Mouse (Mus musculus) cortical plate, adult 2 months (tissue): Measurements from ENCODE around the gene Eif3i. TPM values are rescaled to one million over a fixed set of nuclear protein-coding genes. Genes with fewer than 3 reads are reported as not detected.
A peak's percentile ranks its signal among the peaks of the same experiment; 100 is the strongest.

Experiments used
- H3K27ac ChIP-seq: fragments of 200-500 bp; 2 replicates; pipeline ENCODE4 v1.5.1; 2012; ENCODE audit warnings: low read length, control low read depth, inconsistent platforms; ENCODE audit not compliant: insufficient read depth
- H3K4me1 ChIP-seq: fragments of 200-500 bp; 2 replicates; pipeline ENCODE4 v1.6.1; 2011; ENCODE audit warnings: low read length; ENCODE audit not compliant: control insufficient read depth, insufficient read depth
- H3K4me3 ChIP-seq: fragments of 200-500 bp; 2 replicates; pipeline ENCODE4 v1.5.1; 2011; ENCODE audit warnings: mild to moderate bottlenecking, low read length, control low read depth; ENCODE audit not compliant: insufficient read depth
- CTCF ChIP-seq: fragments of 200-500 bp; IDR thresholded peaks from 2 replicates; pipeline ENCODE4 v1.5.1; 2011; ENCODE audit warnings: mild to moderate bottlenecking, control low read depth, low read length; ENCODE audit not compliant: insufficient read depth; ENCODE audit errors: extremely low read depth
- POLR2A ChIP-seq: fragments of 200-500 bp; IDR thresholded peaks from 2 replicates; pipeline ENCODE4 v1.6.1; 2011; ENCODE audit warnings: mild to moderate bottlenecking, low read length, control low read depth; ENCODE audit not compliant: insufficient read depth; ENCODE audit errors: extremely low read depth
- polyA plus RNA-seq: library from polyadenylated mRNA; depleted of rRNA; stranded (reverse); fragments of >200 nt; gene quantifications from 2 replicates; pipeline ENCODE4 v1.2.3, GENCODE M21; 2012; rRNA removed

Eif3i gene
- 228 and 229 TPM in 2 replicates for polyA plus RNA-seq

DNA sequence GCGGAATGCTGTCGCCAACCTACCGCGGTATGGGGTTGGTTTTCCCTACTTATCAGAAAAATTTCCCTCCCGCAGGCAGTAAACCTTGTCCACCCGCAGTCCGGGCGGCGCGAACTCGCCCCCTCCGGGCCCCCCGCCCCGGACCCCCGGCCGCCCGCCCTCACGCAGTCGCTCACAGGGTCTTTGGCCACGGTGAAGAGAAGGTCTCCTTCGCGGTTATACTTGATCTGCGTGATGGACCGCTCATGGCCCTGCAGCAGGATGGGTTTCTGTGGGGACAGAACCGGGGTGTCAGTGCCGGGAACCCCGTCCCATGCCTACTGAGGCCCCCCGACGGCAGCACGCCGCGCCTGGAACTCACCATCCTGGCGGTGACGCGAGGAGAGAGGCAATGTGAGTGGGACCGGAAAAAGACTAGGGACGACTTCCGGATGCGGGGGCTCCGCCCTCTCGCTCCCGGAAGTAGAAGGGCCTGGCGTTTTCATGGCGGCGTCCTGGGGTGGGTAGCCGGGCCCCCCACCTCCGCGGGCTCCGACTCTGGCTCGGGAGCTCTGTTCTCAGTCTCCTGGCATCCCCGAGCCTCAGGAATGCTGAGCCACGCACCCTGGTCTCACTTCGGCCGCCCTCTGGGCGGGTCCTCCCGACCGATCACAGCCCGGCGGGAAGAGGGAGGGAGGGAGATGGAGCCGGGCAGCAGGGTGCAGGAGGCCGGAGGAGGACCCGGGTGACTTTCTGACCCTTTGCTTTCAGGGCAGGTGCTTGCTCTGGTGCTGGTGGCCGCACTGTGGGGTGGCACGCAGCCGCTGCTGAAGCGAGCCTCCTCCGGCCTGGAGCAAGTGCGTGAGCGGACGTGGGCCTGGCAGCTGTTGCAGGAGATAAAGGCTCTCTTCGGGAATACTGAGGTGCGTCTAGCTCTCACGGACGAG is at the start of gene Eif3i, which contains the start of gene Tmem234:
Gene Eif3i (minus strand): TSS at position 416 of the 926 bp plus-strand sequence.
Gene Tmem234 (plus strand): TSS at position 436 of the 926 bp plus-strand sequence.
- H3K27ac ChIP-seq = peak within 1 kb of the TSS; percentile 14; the same call in 1 of the 2 replicates
- H3K4me1 ChIP-seq = peaks cover 5% of the 10 kb centered on the region
- peak within 1 kb of the TSS; percentile 90 for H3K4me3 ChIP-seq
- TF ChIP-seq CTCF (no peak), POLR2A (peak; percentile 83; the same call in 1 of the 2 replicates)

DNA sequence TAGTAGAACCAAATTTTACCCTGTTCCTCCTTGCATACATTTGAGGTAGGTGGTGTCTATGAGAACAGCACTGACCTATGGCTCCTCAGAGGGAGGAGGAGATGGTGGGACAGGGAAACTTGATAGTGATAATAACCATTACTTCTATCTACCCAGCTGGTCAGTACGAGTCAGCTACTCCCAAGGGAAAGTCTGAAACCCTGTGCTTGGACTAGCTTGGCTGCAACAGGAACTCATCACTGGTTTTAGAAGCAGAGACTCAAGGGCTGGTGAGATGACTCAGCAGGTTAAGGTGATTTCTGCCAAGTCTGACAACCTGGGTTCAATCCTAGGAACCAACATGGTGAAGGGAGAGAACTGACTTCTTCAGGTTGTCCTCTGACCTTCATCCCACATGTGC is 48.2 kb upstream of the Eif3i start:
- Histone ChIP-seq H3K4me1 (peaks cover 12% of the 10 kb centered on the region), H3K27ac (no peak overlapping the region), H3K4me3 (no peak overlapping the region)
- TF ChIP-seq POLR2A = no peak
- no peak for TF ChIP-seq CTCF

DNA sequence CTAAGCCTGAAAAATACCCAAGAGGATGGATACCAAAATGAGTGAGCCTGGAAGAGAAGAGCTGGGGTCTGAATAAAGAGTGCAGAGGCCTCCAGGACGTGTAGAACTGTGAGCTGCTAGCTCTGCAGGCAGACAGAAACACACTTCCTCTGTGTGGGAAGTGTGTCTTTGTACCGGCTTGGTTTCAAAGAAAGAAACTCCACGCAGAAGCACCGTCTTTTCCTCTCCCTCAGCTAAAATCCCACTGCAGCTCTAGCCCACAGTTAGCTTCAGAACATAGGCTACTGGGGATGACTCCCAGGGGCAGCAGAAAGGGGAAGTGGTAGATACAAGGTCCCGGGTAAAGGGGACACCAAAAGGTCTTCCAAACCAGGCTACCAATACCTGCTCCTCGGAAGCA is 44.8 kb upstream of the Eif3i start:
- H3K4me3 ChIP-seq = no peak overlapping the region
- peaks cover 12% of the 10 kb centered on the region for H3K4me1 ChIP-seq
- no peak for TF ChIP-seq CTCF
- no peak for TF ChIP-seq POLR2A
- peak overlapping the region; percentile 46; the same call in 1 of the 2 replicates for H3K27ac ChIP-seq

DNA sequence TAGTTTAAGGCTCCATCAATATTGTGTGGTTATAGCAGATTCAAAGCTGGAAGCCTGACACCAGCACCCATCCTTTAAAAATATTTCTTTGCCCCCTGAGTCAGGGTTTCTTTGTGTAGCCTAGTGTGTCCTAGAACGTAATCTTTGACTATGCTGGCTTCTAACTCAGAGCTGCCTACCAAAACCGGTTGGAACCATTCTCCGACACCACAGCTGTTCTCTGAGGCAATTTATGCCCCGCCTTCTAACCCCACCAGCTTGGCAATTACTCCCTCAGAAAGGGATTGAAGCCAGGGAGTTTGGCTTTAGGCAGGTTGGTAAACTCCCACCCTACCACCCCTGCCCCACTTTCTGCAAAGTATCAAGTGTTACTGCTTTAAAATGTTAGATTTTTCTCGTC is 41.3 kb upstream of the Eif3i start:
- Histone ChIP-seq H3K27ac (no peak overlapping the region), H3K4me1 (peaks cover 19% of the 10 kb centered on the region), H3K4me3 (no peak overlapping the region)
- TF ChIP-seq POLR2A = no peak

DNA sequence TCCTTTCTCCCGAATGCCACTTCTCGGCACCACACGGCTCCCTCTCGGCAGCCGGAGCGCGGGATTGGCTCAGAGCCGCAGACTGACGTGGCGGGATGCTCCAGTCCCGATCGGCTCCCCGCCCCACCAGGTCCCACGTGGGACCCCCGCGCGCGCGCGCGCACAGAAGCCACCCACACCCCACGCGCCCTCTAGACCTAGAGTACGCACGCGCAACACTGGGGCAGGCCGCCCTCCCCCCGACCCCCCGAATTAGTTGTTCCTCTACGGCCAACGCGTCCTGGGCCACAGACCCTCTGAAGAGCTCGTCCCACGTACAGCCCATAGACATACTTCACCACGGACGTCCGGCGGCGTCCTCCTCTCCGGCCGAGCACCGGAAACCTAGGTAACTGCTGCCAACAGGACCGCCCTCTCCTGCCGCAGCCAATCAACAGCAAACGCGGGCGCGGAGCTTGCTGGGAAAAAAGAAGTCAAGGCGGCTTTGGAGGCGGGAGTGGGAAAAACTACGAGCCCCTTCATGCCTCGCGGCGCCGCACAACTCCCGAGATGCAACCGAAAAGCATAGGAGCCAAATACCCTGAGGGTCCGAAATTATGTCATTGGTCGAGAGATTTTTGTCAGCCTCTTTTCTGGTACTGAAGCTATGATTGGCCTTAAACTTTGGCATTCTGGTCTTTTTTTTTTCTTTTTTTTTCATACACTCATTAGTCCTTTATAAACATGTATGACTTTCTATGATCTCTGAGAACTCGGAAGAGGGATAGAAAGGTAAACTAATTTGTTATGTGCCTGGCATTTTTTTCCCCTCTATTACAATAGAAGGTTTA is 40.4 kb upstream of the Eif3i start, which contains the start of gene Txlna:
Gene Txlna (minus strand): TSS at position 428 of the 830 bp plus-strand sequence.
- TF ChIP-seq CTCF (no peak), POLR2A (peak; percentile 93; the same call in 1 of the 2 replicates)
- Histone ChIP-seq H3K4me3 (peak within 1 kb of the TSS; percentile 59), H3K4me1 (peaks cover 16% of the 10 kb centered on the region), H3K27ac (peak within 1 kb of the TSS; percentile 83)

DNA sequence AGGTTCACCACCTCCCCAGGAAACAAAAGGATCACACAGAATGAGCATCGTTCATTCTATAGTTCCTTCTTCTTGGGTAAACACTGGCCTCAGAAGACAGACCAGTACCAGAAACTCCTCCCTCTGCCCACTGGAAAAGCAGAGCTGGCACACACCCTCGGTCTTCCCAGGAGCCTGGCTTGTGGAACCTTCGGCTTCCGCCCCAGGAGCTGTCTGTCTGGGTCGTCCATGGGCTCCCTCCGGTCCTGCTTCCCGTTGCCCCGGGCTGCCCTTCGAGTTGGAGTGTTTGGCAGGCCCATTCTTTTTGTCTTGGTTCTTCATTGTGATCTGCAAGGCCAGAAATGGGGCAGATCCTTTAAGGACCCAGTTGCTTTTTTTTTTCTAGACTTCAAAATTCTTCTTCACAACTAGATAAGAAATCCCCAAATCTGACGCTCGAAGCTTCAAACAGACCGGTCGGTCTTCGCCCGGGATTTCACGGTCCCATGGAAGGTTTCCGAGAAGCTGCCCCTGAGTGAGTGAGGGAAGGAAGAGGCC is 39.7 kb upstream of the Eif3i start:
- H3K4me3 ChIP-seq = peak overlapping the region; percentile 59
- H3K27ac ChIP-seq = peak overlapping the region; percentile 24; the same call in 1 of the 2 replicates
- peaks cover 10% of the 10 kb centered on the region for H3K4me1 ChIP-seq
- TF ChIP-seq CTCF (no peak), POLR2A (no peak; the same call in 1 of the 2 replicates)

DNA sequence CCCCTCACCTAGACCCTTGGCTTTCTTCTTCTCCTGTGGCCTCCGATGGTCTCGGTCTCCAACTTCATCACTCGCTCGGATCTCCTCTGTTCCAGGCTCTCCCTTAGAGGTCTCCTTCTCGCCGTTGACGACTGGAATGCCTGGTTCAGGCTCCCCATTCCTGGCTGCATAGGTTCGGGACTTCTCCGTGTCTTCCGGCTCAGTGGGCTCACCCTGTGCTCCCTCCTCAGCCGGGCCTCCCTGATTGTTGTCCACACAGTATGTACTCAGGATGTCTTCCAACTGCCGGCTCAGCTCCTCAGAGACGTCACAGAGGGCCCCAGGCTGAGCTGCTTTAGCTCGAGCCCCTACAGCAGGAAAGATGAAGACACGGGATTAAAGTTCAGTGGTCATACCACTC is 38.8 kb upstream of the Eif3i start:
- no peak overlapping the region for H3K27ac ChIP-seq
- H3K4me3 ChIP-seq = peak overlapping the region; percentile 59; the same call in 1 of the 2 replicates
- peaks cover 7% of the 10 kb centered on the region for H3K4me1 ChIP-seq
- TF ChIP-seq POLR2A (no peak), CTCF (no peak)

DNA sequence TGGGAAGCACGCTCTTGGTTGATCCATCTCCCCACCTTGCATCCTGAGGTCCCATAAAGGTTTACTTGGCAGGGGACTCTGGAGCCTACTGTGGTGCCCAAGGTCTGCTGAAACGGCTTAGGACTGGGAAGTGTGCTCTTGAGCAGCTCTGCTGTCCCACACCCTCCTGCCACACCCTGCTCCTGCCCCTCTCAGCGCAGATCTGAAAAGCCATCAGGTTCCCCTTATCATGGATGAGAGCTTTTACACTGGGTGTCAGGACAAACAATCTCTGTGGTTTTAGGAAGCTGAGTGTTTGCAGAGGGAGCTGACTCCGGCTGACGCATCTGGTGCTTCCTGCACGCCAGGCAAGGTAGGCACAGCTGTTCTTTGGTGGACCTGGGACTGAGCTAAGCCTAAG is 33.4 kb upstream of the Eif3i start:
- H3K27ac ChIP-seq = no peak overlapping the region
- no peak for TF ChIP-seq CTCF
- no peak for TF ChIP-seq POLR2A
- H3K4me3 ChIP-seq = no peak overlapping the region
- H3K4me1 ChIP-seq = peaks cover 2% of the 10 kb centered on the region; the same call in 1 of the 2 replicates

DNA sequence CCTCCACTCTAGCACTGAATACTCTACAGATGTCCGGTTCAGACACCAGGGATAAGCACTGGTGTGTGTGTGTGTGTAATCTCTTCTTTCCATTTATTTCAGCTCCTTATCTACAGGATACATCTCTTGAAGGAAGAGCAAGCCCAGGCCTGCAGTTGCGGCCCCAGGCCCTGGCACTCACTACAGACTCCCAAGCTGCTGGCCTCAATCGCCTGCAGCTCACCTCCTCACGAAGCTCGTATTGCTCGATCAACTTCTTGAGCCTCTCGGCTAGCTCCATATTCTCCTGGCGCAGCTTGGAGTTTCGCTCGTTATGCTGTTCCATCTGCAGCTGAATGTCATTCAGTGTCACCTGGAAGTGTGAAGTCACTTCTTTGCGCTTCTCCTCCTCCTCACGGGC is 31.4 kb upstream of the Eif3i start:
- no peak overlapping the region for H3K4me3 ChIP-seq
- no peak for TF ChIP-seq CTCF
- TF ChIP-seq POLR2A = no peak
- H3K27ac ChIP-seq = no peak overlapping the region
- H3K4me1 ChIP-seq = no peaks in the 10 kb centered on the region
